Mouse (Mus musculus) erythroblast, embryonic 14.5 days (primary cell): ENCODE measurements around the gene Gm10375. TPM values are rescaled to one million over a fixed set of nuclear protein-coding genes. Genes with fewer than 3 reads are reported as not detected.
"Not testable (repeated sequence)": the region's sequence is repeated elsewhere in the genome, so short reads cannot be mapped to it uniquely, and the experiment has no call there.

Experiments used
- H3K27me3 ChIP-seq: 2 replicates; pipeline ENCODE4 v1.6.1; 2012; ENCODE audit warnings: inconsistent platforms; ENCODE audit not compliant: control insufficient read depth
- H3K36me3 ChIP-seq: 2 replicates; pipeline ENCODE4 v1.6.1; 2012; ENCODE audit warnings: mild to moderate bottlenecking, inconsistent platforms; ENCODE audit not compliant: control insufficient read depth
- H3K4me1 ChIP-seq: 2 replicates; pipeline ENCODE4 v1.6.1; 2012; ENCODE audit warnings: inconsistent platforms; ENCODE audit not compliant: control insufficient read depth
- H3K4me3 ChIP-seq: replicated peaks from 2 replicates; pipeline ENCODE3; 2012; ENCODE audit warnings: moderate library complexity, mild to moderate bottlenecking, inconsistent platforms
- H3K9me3 ChIP-seq: 2 replicates; pipeline ENCODE4 v1.6.1; 2012; ENCODE audit warnings: low read length, inconsistent platforms, mixed read lengths; ENCODE audit not compliant: control insufficient read depth
- polyA plus RNA-seq: library from polyadenylated mRNA; stranded (reverse); fragments of >175 nt; gene quantifications from 2 replicates; pipeline ENCODE4 v1.2.3, GENCODE M21; 2012

The Gm10375 gene
- not detected in 2 replicates for polyA plus RNA-seq

GRCm38 (mm10) chr14:43607913-43608312, at the start of gene Gm10375:
Gm10375 (minus strand) TSS chr14:43608013.
- not testable (repeated sequence) for H3K36me3 ChIP-seq, H3K4me1 ChIP-seq, H3K27me3 ChIP-seq, H3K9me3 ChIP-seq, H3K4me3 ChIP-seq

- H3K4me1 ChIP-seq, H3K27me3 ChIP-seq, H3K36me3 ChIP-seq, H3K4me3 ChIP-seq, H3K9me3 ChIP-seq: not testable (repeated sequence)
Measured at GRCm38 (mm10) chr14:43579046-43579445, 28.8 kb downstream of the Gm10375 start, which contains the start of gene Gm17654. Gm17654 (minus strand) TSS chr14:43579146.

DNA sequence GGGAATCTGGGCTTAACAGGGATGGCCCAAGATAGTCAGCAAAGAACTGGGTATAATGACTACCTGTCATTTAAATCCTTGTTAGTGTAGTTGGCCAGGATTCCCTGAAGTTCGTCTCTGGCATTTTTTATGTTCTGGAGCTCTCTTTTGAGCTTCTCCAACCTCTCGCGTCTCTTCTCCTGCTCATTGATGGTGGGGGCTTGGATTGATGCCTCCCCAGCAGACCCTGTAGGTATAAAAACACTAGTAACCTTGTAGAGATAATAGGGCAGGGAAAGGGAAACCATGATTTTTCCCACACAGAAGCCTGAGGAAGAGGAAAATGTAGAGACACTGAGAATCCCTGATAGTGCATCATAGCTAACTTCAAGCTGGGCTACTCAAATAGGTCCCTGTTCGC, 29.8 kb downstream of the Gm10375 start:
- not testable (repeated sequence) for H3K27me3 ChIP-seq, H3K4me3 ChIP-seq, H3K4me1 ChIP-seq, H3K9me3 ChIP-seq, H3K36me3 ChIP-seq

Other genes starting within 250 kb of the Gm10375 start
- 0.03 TPM in 2 replicates for gene Gm8138, start 191.7 kb downstream of the Gm10375 start, polyA plus RNA-seq
- gene Gm5799, start 64.4 kb downstream of the Gm10375 start, polyA plus RNA-seq: not detected in 2 replicates
- gene Gm17654, start 28.9 kb downstream of the Gm10375 start, polyA plus RNA-seq: not detected in 2 replicates
- not detected in 2 replicates for gene Gm8165, start 69.2 kb upstream of the Gm10375 start, polyA plus RNA-seq
- gene Gm7324, start 89.8 kb upstream of the Gm10375 start, polyA plus RNA-seq: not detected in 2 replicates
- gene Gm16506, start 119.5 kb upstream of the Gm10375 start, polyA plus RNA-seq: not detected in 2 replicates
- gene Gm6526, start 139.9 kb upstream of the Gm10375 start, polyA plus RNA-seq: not detected in 2 replicates
- not detected in 2 replicates for gene Gm8180, start 176.7 kb upstream of the Gm10375 start, polyA plus RNA-seq